ENCODE assay signal across 16 mouse cellular contexts in genomic region chr2:106863050-106863653, GRCm38 (mm10).
A peak's percentile ranks its signal among the peaks of the same experiment; 100 is the strongest.
DNase-seq lines count a peak whose midpoint lies in the region; ATAC-seq and TF ChIP-seq lines count a peak whose summit lies in the region.
"Had no signal": no experiment of that assay in that cellular context is flagged by ENCODE, and none has a peak within 500 bp of the region (broad histone marks: within the 10 kb centered on the region; RNA-seq: fewer than 3 reads in every experiment).

No protein-coding gene starts in this region.

- TF ChIP-seq CTCF in kidney, adult 2 months (conservative IDR thresholded peaks at IDR 0.05; ENCODE audit: insufficient read depth, insufficient read length, low read depth, low read length): no peak
- no peak for TF ChIP-seq CTCF in heart, postnatal 0 days (IDR thresholded peaks at IDR 0.05; ENCODE audit: low read depth)
- no peak for TF ChIP-seq CTCF in cerebellum, adult 2 months (IDR thresholded peaks at IDR 0.05; ENCODE audit: borderline replicate concordance, insufficient read depth, low read depth, low read length)

- no peaks in the 10 kb centered on the region for H3K4me1 ChIP-seq in kidney, adult 2 months (ENCODE audit: control insufficient read depth, insufficient read depth, low read length)
- peaks cover 21% of the 10 kb centered on the region for H3K4me1 ChIP-seq in kidney, embryonic 14.5 days (ENCODE audit: control insufficient read depth, insufficient read depth, low read length)
- peaks cover 53% of the 10 kb centered on the region for H3K4me1 ChIP-seq in heart, embryonic 12.5 days (replicated peaks)
- H3K4me1 ChIP-seq in heart, postnatal 0 days (ENCODE audit: control insufficient read depth, insufficient read depth): peaks cover 13% of the 10 kb centered on the region
- no peaks in the 10 kb centered on the region; the same call in 1 of the 2 replicates for H3K4me1 ChIP-seq in cerebellum, adult 2 months (ENCODE audit: control insufficient read depth, insufficient read depth, low read length)

- TF ChIP-seq EP300 in heart, postnatal 0 days (IDR thresholded peaks at IDR 0.05; ENCODE audit: low read depth): no peak

- no peak for TF ChIP-seq POLR2A in kidney, adult 2 months (IDR thresholded peaks at IDR 0.05; ENCODE audit: low read depth, low read length)
- no peak for TF ChIP-seq POLR2A in cerebellum, adult 2 months (IDR thresholded peaks at IDR 0.05; ENCODE audit: borderline replicate concordance, insufficient read depth, low read length)

- peak overlapping the region; percentile 20; the same call in 1 of the 2 replicates for H3K27ac ChIP-seq in kidney, adult 2 months (ENCODE audit: insufficient read depth, low read depth, low read length)
- no peak overlapping the region for H3K27ac ChIP-seq in kidney, embryonic 14.5 days (ENCODE audit: low read depth, low read length)
- H3K27ac ChIP-seq in heart, embryonic 12.5 days (ENCODE audit: poor library complexity, severe bottlenecking): peak overlapping the region; percentile 51
- H3K27ac ChIP-seq in heart, postnatal 0 days (ENCODE audit: low read depth): no peak overlapping the region
- no peak overlapping the region for H3K27ac ChIP-seq in cerebellum, adult 2 months (ENCODE audit: insufficient read depth, low read length)
- H3K27ac ChIP-seq: embryonic facial prominence, embryonic 13.5 days; forebrain, embryonic 15.5 days; limb, embryonic 15.5 days had no signal

- 59% methylated on average over 11 of the region's 11 CpGs for WGBS in kidney, adult 2 months
- WGBS in kidney, embryonic 14.5 days: 71% methylated on average over 11 of the region's 11 CpGs
- 25% methylated on average over 11 of the region's 11 CpGs for WGBS in heart, embryonic 12.5 days
- WGBS in heart, postnatal 0 days: 9% methylated on average over 11 of the region's 11 CpGs
- 78% methylated on average over 11 of the region's 11 CpGs for WGBS in cerebellum, adult 2 months

- no peaks in the 10 kb centered on the region for H3K36me3 ChIP-seq in kidney, adult 2 months (ENCODE audit: control insufficient read depth, insufficient read depth, low read length)
- H3K36me3 ChIP-seq in kidney, embryonic 14.5 days (ENCODE audit: control insufficient read depth, insufficient read depth, low read length): no peaks in the 10 kb centered on the region
- peaks cover 9% of the 10 kb centered on the region; the same call in 1 of the 2 replicates for H3K36me3 ChIP-seq in heart, embryonic 12.5 days
- 0 out of 2 replicates have a peak, but pooled peaks cover 4% of the 10 kb centered on the region for H3K36me3 ChIP-seq in heart, postnatal 0 days (replicated peaks; ENCODE audit: control insufficient read depth, insufficient read depth, low read length)
- H3K36me3 ChIP-seq: embryonic facial prominence, embryonic 13.5 days; forebrain, embryonic 15.5 days; limb, embryonic 15.5 days had no signal

- H3K9me3 ChIP-seq in kidney, embryonic 14.5 days (ENCODE audit: control insufficient read depth, low read length): no peaks in the 10 kb centered on the region
- no peaks in the 10 kb centered on the region for H3K9me3 ChIP-seq in heart, embryonic 12.5 days (replicated peaks)
- no peaks in the 10 kb centered on the region for H3K9me3 ChIP-seq in heart, postnatal 0 days (replicated peaks; ENCODE audit: control insufficient read depth, low read length)
- H3K9me3 ChIP-seq: embryonic facial prominence, embryonic 13.5 days; forebrain, embryonic 15.5 days; limb, embryonic 15.5 days had no signal

- H3K4me2 ChIP-seq in kidney, embryonic 14.5 days (replicated peaks; ENCODE audit: low read depth, low read length): no peak overlapping the region
- H3K4me2 ChIP-seq in heart, embryonic 12.5 days: peak overlapping the region; percentile 21
- H3K4me2 ChIP-seq in heart, postnatal 0 days (ENCODE audit: low read depth, low read length): peak overlapping the region; percentile 39
- H3K4me2 ChIP-seq: embryonic facial prominence, embryonic 13.5 days; forebrain, embryonic 15.5 days; limb, embryonic 15.5 days had no signal

- H3K4me3 ChIP-seq in kidney, adult 2 months (ENCODE audit: insufficient read depth, low read depth, low read length): no peak overlapping the region
- no peak overlapping the region for H3K4me3 ChIP-seq in kidney, embryonic 14.5 days (ENCODE audit: low read length)
- H3K4me3 ChIP-seq in heart, embryonic 12.5 days: no peak overlapping the region
- H3K4me3 ChIP-seq in heart, postnatal 0 days (ENCODE audit: low read depth, low read length): no peak overlapping the region
- no peak overlapping the region for H3K4me3 ChIP-seq in cerebellum, adult 2 months (replicated peaks; ENCODE audit: insufficient read depth, low read depth, low read length)
- H3K4me3 ChIP-seq: embryonic facial prominence, embryonic 13.5 days; forebrain, embryonic 15.5 days; limb, embryonic 15.5 days; myocyte had no signal

- no peaks in the 10 kb centered on the region for H3K27me3 ChIP-seq in kidney, adult 2 months (replicated peaks; ENCODE audit: control insufficient read depth, insufficient read depth, low read length)
- H3K27me3 ChIP-seq in kidney, embryonic 14.5 days (ENCODE audit: control insufficient read depth, insufficient read depth, low read length): no peaks in the 10 kb centered on the region
- no peaks in the 10 kb centered on the region for H3K27me3 ChIP-seq in heart, embryonic 12.5 days (replicated peaks)
- H3K27me3 ChIP-seq in heart, postnatal 0 days (ENCODE audit: control insufficient read depth, insufficient read depth, low read length): no peaks in the 10 kb centered on the region
- no peaks in the 10 kb centered on the region for H3K27me3 ChIP-seq in cerebellum, adult 2 months (ENCODE audit: control insufficient read depth, insufficient read depth, low read length)
- H3K27me3 ChIP-seq: embryonic facial prominence, embryonic 13.5 days; forebrain, embryonic 15.5 days; limb, embryonic 15.5 days had no signal

- no peak for DNase-seq in kidney, adult 2 months
- no peak for DNase-seq in heart, postnatal 0 days (ENCODE audit: low spot score)
- DNase-seq in lung, postnatal 25 days (ENCODE audit: low spot score): peak; percentile 40
- DNase-seq in cerebellum, adult 2 months: no peak
- no peak for DNase-seq in urinary bladder, postnatal 10 days (ENCODE audit: low spot score)
- DNase-seq: gastrocnemius, postnatal 36 days; right cerebral cortex, postnatal 14 days had no signal

- no peak overlapping the region for H3K9ac ChIP-seq in kidney, embryonic 14.5 days (ENCODE audit: low read depth, low read length)
- no peak overlapping the region for H3K9ac ChIP-seq in heart, embryonic 12.5 days
- H3K9ac ChIP-seq in heart, postnatal 0 days (replicated peaks; ENCODE audit: low read depth, low read length): no peak overlapping the region
- H3K9ac ChIP-seq: embryonic facial prominence, embryonic 13.5 days; forebrain, embryonic 15.5 days; limb, embryonic 15.5 days had no signal

- ATAC-seq in kidney, embryonic 14.5 days (ENCODE audit: low FRiP score, low TSS enrichment): no peak
- peak; percentile 38; the same call in 1 of the 2 replicates for ATAC-seq in heart, embryonic 12.5 days (ENCODE audit: insufficient number of reproducible peaks, low FRiP score)
- peak; percentile 36; the same call in 1 of the 2 replicates for ATAC-seq in heart, postnatal 0 days (ENCODE audit: insufficient read depth, low read depth)
- ATAC-seq in activated CD4-positive, CD25-positive, alpha-beta regulatory T cell, adult 4 months: no peak
- ATAC-seq: CD4-positive, CD25-positive, alpha-beta regulatory T cell, adult 4 months; forebrain, embryonic 15.5 days; hindbrain, embryonic 16.5 days had no signal

Comparison
In these comparisons a context has a peak if more than half of its experiments do, and no peak if none do; other contexts are left out.
1. H3K27ac ChIP-seq: peak in kidney, adult 2 months (single experiment) and heart, embryonic 12.5 days (single experiment); none in kidney, embryonic 14.5 days (single experiment), heart, postnatal 0 days (single experiment) and cerebellum, adult 2 months (single experiment).
2. ATAC-seq: peak in heart, embryonic 12.5 days (single experiment) and heart, postnatal 0 days (single experiment); none in kidney, embryonic 14.5 days (single experiment) and activated CD4-positive, CD25-positive, alpha-beta regulatory T cell, adult 4 months (single experiment).